Mouse (Mus musculus) embryonic facial prominence, embryonic 11.5 days (tissue): ENCODE measurements at regions not wholly inside any gene's neighbourhood (a gene's known extent, or its start where the extent isn't known, plus 50 kb on each side); places are given as distances from the start of the nearest gene placed in this dataset.
"Not testable (repeated sequence)": the region's sequence is repeated elsewhere in the genome, so short reads cannot be mapped to it uniquely, and the experiment has no call there.

Experiments
- ATAC-seq: fragments of 200-750 bp; cut with Nextera tagmentation; replicated peaks from 2 replicates; pipeline ENCODE4 v1.8.0; 2017; ENCODE audit warnings: low read depth; ENCODE audit not compliant: insufficient number of reproducible peaks, low FRiP score, low TSS enrichment
- DNase-seq: peaks from one replicate; pipeline ENCODE4 v3.0.0-alpha.2; 2015; ENCODE audit warnings: low spot score
- H3K27ac ChIP-seq: fragments of 300-500 bp; sonication (generic); replicated peaks from 2 replicates; pipeline ENCODE4 v1.5.1; 2014; ENCODE audit warnings: mild to moderate bottlenecking, low read depth, low read length, control low read depth
- H3K27me3 ChIP-seq: fragments of 300-500 bp; sonication (generic); 2 replicates; pipeline ENCODE4 v1.6.1; 2014; ENCODE audit warnings: mild to moderate bottlenecking, low read length, moderate library complexity, mixed read lengths; ENCODE audit not compliant: control insufficient read depth, insufficient read depth
- H3K36me3 ChIP-seq: fragments of 300-500 bp; sonication (generic); replicated peaks from 2 replicates; pipeline ENCODE4 v1.6.1; 2014; ENCODE audit warnings: low read depth, mild to moderate bottlenecking, low read length, moderate library complexity, mixed read lengths; ENCODE audit not compliant: control insufficient read depth, insufficient read depth
- H3K4me1 ChIP-seq: fragments of 300-500 bp; sonication (generic); 2 replicates; pipeline ENCODE4 v1.6.1; 2014; ENCODE audit warnings: low read length, mixed read lengths; ENCODE audit not compliant: control insufficient read depth, insufficient read depth
- H3K4me2 ChIP-seq: fragments of 300-500 bp; sonication (generic); 2 replicates; pipeline ENCODE4 v1.6.1; 2014; ENCODE audit warnings: low read depth, mild to moderate bottlenecking, control low read depth, low read length, moderate library complexity
- H3K4me3 ChIP-seq: fragments of 300-500 bp; sonication (generic); 2 replicates; pipeline ENCODE4 v1.5.1; 2014; ENCODE audit warnings: low read depth, low read length, control low read depth
- H3K9ac ChIP-seq: fragments of 300-500 bp; sonication (generic); replicated peaks from 2 replicates; pipeline ENCODE4 v1.6.1; 2014; ENCODE audit warnings: mild to moderate bottlenecking, control low read depth, low read length
- H3K9me3 ChIP-seq: fragments of 300-500 bp; sonication (generic); replicated peaks from 2 replicates; pipeline ENCODE4 v1.6.1; 2016; ENCODE audit warnings: mild to moderate bottlenecking, low read length, inconsistent platforms, mixed read lengths; ENCODE audit not compliant: control insufficient read depth
- WGBS: fragments of 180-500 bp; shearing (Covaris S2); extraction: QIAGEN DNeasy Blood & Tissue Kit; methylation state at CpG from one replicate; pipeline ENCODE4 v1.1.7; 2014; 5-methylcytosine and 5-hydroxymethylcytosine counted together

DNA sequence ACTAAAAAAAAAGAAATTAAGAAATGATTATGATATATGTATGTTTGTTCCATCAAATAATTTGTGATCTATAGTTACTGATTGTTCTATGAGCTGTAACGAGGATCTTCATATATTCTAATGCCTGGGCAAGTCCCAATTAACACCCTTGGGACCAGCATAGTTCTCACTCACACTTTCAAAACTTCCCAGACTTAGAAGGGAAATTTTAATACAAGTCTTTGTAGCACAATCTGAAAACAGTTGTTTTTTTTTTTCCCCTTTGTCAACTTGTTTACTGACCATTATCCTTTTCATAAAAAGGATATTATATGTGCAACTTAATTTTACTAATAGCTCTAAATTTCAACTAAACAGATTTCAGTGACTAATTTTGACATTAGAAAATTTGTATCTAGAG is 257.1 kb downstream of the Tpbg start:
- Histone ChIP-seq H3K4me3 (no peak overlapping the region), H3K9me3 (no peaks in the 10 kb centered on the region), H3K36me3 (no peaks in the 10 kb centered on the region), H3K27me3 (no peaks in the 10 kb centered on the region), H3K4me1 (no peaks in the 10 kb centered on the region), H3K27ac (no peak overlapping the region), H3K4me2 (no peak overlapping the region), H3K9ac (no peak overlapping the region)
- no peak for ATAC-seq
- WGBS: 84% methylated on average over 1 of the region's 1 CpGs
- DNase-seq: no peak

DNA sequence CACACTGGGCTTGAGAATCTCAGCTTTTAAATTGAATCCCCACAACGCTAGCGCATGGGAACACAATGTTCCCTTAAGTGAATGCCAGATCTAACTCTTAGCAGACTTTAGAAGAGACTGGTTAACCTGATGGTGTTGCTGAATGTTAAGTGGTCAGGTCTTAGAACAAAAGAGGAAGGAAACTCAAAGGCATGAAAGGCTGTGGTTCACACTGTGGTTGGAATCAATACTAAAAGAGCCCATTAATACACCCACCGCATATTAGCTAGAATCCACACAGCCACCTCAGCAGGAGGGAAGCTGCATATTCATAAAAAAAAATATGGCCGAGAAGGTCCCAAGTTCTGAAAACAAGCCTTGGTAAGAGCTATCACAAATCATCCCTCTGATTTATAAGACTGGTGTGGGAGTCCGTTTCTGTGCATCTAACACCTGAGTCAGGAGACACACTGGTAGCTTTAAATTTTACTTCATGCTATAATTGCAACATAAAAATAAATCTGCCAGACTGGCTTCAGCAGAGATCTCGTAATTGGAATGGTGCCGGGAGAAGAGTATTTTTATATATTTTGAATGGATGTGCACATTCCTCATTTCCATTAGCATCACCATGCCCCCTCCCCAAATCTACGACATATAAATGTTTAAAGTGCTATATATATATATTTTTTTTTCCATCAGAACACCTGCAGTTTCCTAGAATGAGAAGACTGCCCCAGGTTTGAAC is 259.3 kb downstream of the Tpbg start:
- no peaks in the 10 kb centered on the region for H3K27me3 ChIP-seq
- DNase-seq (no peak), ATAC-seq (no peak)
- H3K9ac ChIP-seq: no peak overlapping the region
- H3K36me3 ChIP-seq: no peaks in the 10 kb centered on the region
- no peaks in the 10 kb centered on the region for H3K9me3 ChIP-seq
- H3K4me3 ChIP-seq: no peak overlapping the region
- H3K4me2 ChIP-seq: no peak overlapping the region
- no peaks in the 10 kb centered on the region for H3K4me1 ChIP-seq
- no peak overlapping the region for H3K27ac ChIP-seq
- WGBS: 85% methylated on average over 8 of the region's 8 CpGs

DNA sequence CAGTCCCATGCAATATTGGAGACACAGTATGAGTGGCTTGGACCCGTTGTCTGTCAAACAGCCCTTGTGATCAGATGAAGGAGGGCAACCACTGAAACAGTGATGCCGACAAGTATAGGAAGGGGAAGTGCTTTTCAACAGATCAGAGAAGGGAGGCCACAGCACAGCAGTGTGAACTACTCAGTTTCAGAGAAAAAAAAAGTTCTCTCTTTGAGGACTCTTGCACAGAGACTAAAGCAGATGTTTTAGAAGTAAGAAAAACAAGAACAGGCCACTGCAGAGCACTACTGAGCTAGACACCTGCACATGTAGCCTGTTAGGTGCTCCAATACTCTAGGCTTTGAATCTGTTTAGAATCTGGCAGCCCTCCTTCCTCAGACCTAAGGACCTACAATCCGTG is 261.4 kb downstream of the Tpbg start:
- no peaks in the 10 kb centered on the region for H3K36me3 ChIP-seq
- DNase-seq: no peak
- H3K4me1 ChIP-seq: no peaks in the 10 kb centered on the region
- no peak overlapping the region for H3K4me2 ChIP-seq
- H3K27me3 ChIP-seq: no peaks in the 10 kb centered on the region
- no peak overlapping the region for H3K9ac ChIP-seq
- no peak overlapping the region for H3K27ac ChIP-seq
- no peak for ATAC-seq
- H3K9me3 ChIP-seq: no peaks in the 10 kb centered on the region
- H3K4me3 ChIP-seq: no peak overlapping the region
- WGBS: 79% methylated on average over 3 of the region's 3 CpGs

DNA sequence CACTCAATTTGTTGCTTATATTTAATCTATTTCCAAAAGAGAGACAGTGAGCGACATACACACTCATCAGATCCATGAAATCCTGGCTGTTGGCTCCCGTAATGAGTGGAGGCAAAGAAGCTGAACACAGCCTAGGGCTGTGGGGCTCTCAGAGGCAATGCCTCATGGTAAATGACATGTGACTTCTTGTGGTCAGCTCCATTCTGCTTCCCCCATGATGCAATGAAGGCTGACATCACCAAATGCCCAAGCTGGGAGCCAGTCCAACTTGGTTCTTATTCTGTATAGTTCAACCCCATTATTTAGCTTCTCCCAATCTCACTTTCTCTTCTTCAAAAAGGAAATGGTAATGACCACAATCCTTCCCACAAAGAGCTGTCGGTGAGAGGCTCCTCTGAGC is 262.5 kb downstream of the Tpbg start:
- Histone ChIP-seq H3K27ac (no peak overlapping the region), H3K9ac (no peak overlapping the region), H3K4me2 (no peak overlapping the region), H3K27me3 (no peaks in the 10 kb centered on the region), H3K4me3 (no peak overlapping the region), H3K9me3 (no peaks in the 10 kb centered on the region), H3K36me3 (no peaks in the 10 kb centered on the region), H3K4me1 (no peaks in the 10 kb centered on the region)
- 83% methylated on average over 3 of the region's 3 CpGs for WGBS
- ATAC-seq (no peak), DNase-seq (no peak)

DNA sequence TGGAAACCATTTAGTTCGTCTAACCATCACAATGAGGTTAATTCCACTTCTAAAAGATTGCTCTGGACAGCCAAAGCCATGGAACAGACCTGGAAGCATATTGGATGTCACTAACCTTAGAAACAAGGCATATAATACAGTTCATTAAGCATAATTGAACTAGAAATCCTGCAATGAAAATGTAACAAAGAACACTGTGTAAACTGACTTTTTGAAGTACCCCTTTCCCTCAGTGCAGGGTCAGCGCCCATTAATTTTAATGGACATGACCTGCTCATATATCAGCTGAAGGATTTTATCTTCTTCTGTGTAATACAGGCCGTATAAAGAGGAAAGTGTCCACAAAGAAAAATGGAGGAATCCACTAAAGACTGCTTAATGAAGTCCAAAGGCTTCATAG is 263.7 kb downstream of the Tpbg start:
- no peaks in the 10 kb centered on the region for H3K36me3 ChIP-seq
- H3K4me2 ChIP-seq: no peak overlapping the region
- H3K4me1 ChIP-seq: no peaks in the 10 kb centered on the region
- DNase-seq: no peak
- no peak overlapping the region for H3K9ac ChIP-seq
- no peak for ATAC-seq
- H3K9me3 ChIP-seq: no peaks in the 10 kb centered on the region
- H3K27me3 ChIP-seq: no peaks in the 10 kb centered on the region
- no peak overlapping the region for H3K4me3 ChIP-seq
- H3K27ac ChIP-seq: no peak overlapping the region
- WGBS: 65% methylated on average over 3 of the region's 3 CpGs

DNA sequence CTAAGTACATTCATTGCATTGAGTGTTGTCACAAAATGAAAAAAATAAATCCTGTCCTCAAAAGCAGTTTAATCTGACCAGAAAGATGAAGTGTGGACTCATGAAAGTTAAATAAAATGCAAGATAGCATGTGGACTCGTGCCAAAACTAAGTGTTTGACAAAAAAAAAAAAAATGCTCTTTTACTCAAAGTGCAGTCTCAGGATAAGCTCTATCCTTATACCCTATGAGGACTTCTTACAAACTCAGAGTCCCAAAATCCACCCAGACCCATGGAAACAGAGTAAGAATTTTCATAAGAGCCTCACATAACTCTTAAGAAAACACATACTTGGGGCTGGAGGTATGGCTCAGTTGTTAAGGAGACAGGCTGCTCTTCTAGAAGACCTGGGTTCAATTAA is 267.7 kb downstream of the Tpbg start:
- Histone ChIP-seq H3K27ac (no peak overlapping the region), H3K4me3 (no peak overlapping the region), H3K4me1 (no peaks in the 10 kb centered on the region), H3K9ac (no peak overlapping the region), H3K27me3 (no peaks in the 10 kb centered on the region), H3K36me3 (no peaks in the 10 kb centered on the region), H3K4me2 (no peak overlapping the region), H3K9me3 (no peaks in the 10 kb centered on the region)
- 74% methylated on average over 1 of the region's 1 CpGs for WGBS
- ATAC-seq: no peak
- DNase-seq: no peak

DNA sequence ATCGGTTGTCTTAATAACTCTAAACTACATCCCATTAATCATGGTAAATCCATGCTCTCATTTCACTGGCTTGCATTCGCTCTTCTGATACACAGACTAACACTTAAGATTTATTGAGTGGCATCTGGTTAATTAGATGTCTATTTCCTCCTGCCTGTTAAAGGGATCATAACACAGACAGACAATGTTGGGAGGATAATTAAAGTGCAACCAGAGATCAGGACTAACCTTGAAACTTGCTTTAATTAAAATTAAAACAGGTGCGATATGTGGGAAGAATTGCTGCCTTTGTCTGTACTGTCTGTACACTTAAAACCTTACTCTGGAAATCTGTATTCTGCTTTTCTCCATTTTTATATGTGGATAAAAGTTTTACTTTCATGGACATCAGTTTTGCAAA is 277.2 kb downstream of the Tpbg start:
- DNase-seq: no peak
- Histone ChIP-seq H3K4me2 (no peak overlapping the region), H3K9ac (no peak overlapping the region), H3K36me3 (no peaks in the 10 kb centered on the region), H3K27ac (no peak overlapping the region), H3K4me1 (no peaks in the 10 kb centered on the region), H3K27me3 (no peaks in the 10 kb centered on the region), H3K9me3 (no peaks in the 10 kb centered on the region), H3K4me3 (no peak overlapping the region)
- ATAC-seq: no peak
- WGBS: 92% methylated on average over 3 of the region's 3 CpGs

DNA sequence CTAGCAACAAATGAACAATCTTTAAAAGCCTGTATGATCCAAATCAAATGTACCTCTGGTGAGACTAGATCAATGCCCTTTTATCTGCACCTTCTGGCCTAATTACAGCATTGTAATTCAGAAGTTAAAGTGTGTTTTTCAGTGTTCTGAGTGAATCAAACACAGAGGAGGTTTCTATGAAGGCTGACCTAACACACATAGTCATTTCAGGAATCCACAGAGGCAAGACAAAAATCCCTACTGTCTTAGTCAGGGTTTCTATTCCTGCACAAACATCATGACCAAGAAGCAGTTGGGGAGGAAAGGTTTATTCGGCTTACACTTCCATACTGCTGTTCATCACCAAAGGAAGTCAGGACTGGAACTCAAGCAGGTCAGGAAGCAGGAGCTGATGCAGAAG is 293.4 kb downstream of the Tpbg start:
- H3K36me3 ChIP-seq, H3K27me3 ChIP-seq, DNase-seq, H3K9me3 ChIP-seq, H3K4me3 ChIP-seq, H3K27ac ChIP-seq, H3K4me2 ChIP-seq, H3K4me1 ChIP-seq, ATAC-seq, H3K9ac ChIP-seq: not testable (repeated sequence)
- 63% methylated on average over 1 of the region's 1 CpGs for WGBS
